Comparison of ENCODE assay signal across 8 mouse cellular contexts in the genomic region with DNA sequence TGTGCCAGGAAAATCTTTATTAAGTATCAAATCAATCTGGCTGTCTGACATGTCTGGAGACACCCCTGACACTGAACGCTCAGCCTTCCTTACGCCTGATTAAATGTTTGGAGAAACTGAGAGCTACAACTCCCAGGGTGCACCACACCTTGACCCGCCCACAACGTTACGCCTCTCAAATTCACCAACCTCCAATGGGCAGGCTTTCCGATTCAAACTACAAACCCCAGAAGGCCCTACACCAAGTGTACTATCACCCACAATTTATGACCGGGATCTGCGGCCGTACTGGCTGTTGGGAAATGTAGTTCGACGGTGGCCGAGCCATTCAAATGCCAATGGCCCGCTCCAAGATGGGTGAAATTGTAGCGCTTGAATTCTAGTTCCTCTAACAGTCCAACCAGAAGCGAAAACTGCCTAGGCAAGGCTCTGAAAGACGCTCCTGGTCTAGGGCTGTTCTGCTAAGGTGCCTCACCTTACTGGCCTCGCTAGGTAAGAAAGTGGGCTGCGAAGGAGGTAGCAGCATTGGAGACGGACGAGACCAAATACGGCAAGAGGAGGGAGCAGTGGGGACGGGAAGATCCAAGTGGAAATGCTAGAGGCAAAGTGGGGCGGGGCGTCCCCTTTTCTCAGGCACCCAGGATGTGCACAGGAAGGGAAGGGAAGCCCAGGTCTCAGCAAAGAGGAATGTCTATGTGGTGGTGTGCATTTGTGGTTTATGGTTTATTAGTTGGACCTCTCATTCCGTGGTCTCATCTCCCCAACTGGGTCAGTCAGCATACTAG. TPM values are rescaled to one million over a fixed set of nuclear protein-coding genes. Genes with fewer than 3 reads are reported as not detected.
DNase-seq lines count a peak whose midpoint lies in the region; ATAC-seq and TF ChIP-seq lines count a peak whose summit lies in the region.

A gene (plus strand): TSS at position 305 of the 785 bp plus-strand sequence.

- H3K27me3 ChIP-seq in embryonic facial prominence, embryonic 15.5 days = peaks cover 3% of the 10 kb centered on the region; the same call in 1 of the 2 replicates
- H3K27me3 ChIP-seq in limb, embryonic 14.5 days (ENCODE audit: control insufficient read depth, insufficient read depth, low read length) = no peaks in the 10 kb centered on the region; the same call in 1 of the 2 replicates
- no peaks in the 10 kb centered on the region for H3K27me3 ChIP-seq in midbrain, postnatal 0 days (ENCODE audit: insufficient read depth, low read length)

- peak within 1 kb of the TSS; percentile 67 for H3K4me2 ChIP-seq in embryonic facial prominence, embryonic 15.5 days (replicated peaks)
- H3K4me2 ChIP-seq in limb, embryonic 14.5 days (replicated peaks; ENCODE audit: low read depth, low read length, severe bottlenecking) = peak within 1 kb of the TSS; percentile 51
- peak within 1 kb of the TSS; percentile 58 for H3K4me2 ChIP-seq in midbrain, postnatal 0 days (ENCODE audit: low read depth, low read length, poor library complexity, severe bottlenecking)

- H3K9ac ChIP-seq in embryonic facial prominence, embryonic 15.5 days = peak within 1 kb of the TSS; percentile 41
- peak within 1 kb of the TSS; percentile 71 for H3K9ac ChIP-seq in limb, embryonic 14.5 days (ENCODE audit: low read depth, low read length, severe bottlenecking)
- H3K9ac ChIP-seq in midbrain, postnatal 0 days (replicated peaks; ENCODE audit: low read length, poor library complexity, severe bottlenecking) = peak within 1 kb of the TSS; percentile 70

- H3K9me3 ChIP-seq in embryonic facial prominence, embryonic 15.5 days (replicated peaks) = no peaks in the 10 kb centered on the region
- no peaks in the 10 kb centered on the region for H3K9me3 ChIP-seq in limb, embryonic 14.5 days (ENCODE audit: control insufficient read depth, low read length)
- no peaks in the 10 kb centered on the region for H3K9me3 ChIP-seq in midbrain, postnatal 0 days (ENCODE audit: low read length)

- under 1% methylated on average over 25 of the region's 25 CpGs for WGBS in bone marrow, adult 2 months
- 0% methylated on average over 25 of the region's 25 CpGs for WGBS in embryonic facial prominence, embryonic 15.5 days
- under 1% methylated on average over 25 of the region's 25 CpGs for WGBS in limb, embryonic 14.5 days
- WGBS in midbrain, postnatal 0 days = under 1% methylated on average over 25 of the region's 25 CpGs

- peak; percentile 98 for DNase-seq in 416B (ENCODE audit: low read depth)
- DNase-seq in heart, adult 8-10 months (ENCODE audit: low spot score) = peak; percentile 98
- peak; percentile 99 for DNase-seq in kidney, adult 9 months
- peak; percentile 98 for DNase-seq in limb, embryonic 14.5 days (ENCODE audit: low spot score)
- DNase-seq in midbrain, postnatal 0 days (ENCODE audit: low spot score) = peak; percentile 98
- DNase-seq in spleen, postnatal 14 days (ENCODE audit: low spot score in 2 of 2) = peak; percentile 77 to 87

- peak; percentile 99 for ATAC-seq in embryonic facial prominence, embryonic 15.5 days (ENCODE audit: insufficient number of reproducible peaks, low FRiP score, low TSS enrichment, low read depth)
- peak; percentile 99 for ATAC-seq in limb, embryonic 14.5 days (ENCODE audit: low FRiP score, low read depth)
- peak; percentile 98 for ATAC-seq in midbrain, postnatal 0 days (ENCODE audit: low FRiP score)

- no peak for TF ChIP-seq POLR2A in bone marrow, adult 2 months (IDR thresholded peaks at IDR 0.05; ENCODE audit: borderline replicate concordance, control insufficient read depth, low read depth, low read length)
- no peak for TF ChIP-seq POLR2A in limb, embryonic 14.5 days (IDR thresholded peaks at IDR 0.05; ENCODE audit: borderline replicate concordance, extremely low read depth, insufficient read depth, insufficient read length)

- peak within 1 kb of the TSS; percentile 86 for H3K4me3 ChIP-seq in bone marrow, adult 2 months (replicated peaks; ENCODE audit: control insufficient read depth, low read depth, low read length)
- peak within 1 kb of the TSS; percentile 59 for H3K4me3 ChIP-seq in embryonic facial prominence, embryonic 15.5 days (replicated peaks)
- H3K4me3 ChIP-seq in limb, embryonic 14.5 days (replicated peaks; ENCODE audit: low read length) = peak within 1 kb of the TSS; percentile 78
- peak within 1 kb of the TSS; percentile 55 for H3K4me3 ChIP-seq in midbrain, postnatal 0 days (ENCODE audit: low read depth, low read length)

- peaks cover 25% of the 10 kb centered on the region for H3K36me3 ChIP-seq in embryonic facial prominence, embryonic 15.5 days
- peaks cover 20% of the 10 kb centered on the region for H3K36me3 ChIP-seq in limb, embryonic 14.5 days (ENCODE audit: control insufficient read depth, insufficient read depth, low read length)
- H3K36me3 ChIP-seq in midbrain, postnatal 0 days (ENCODE audit: insufficient read depth, low read length) = peaks cover 16% of the 10 kb centered on the region

- H3K27ac ChIP-seq in bone marrow, adult 2 months (ENCODE audit: control insufficient read depth, insufficient read depth, low read depth, low read length, poor library complexity) = peak within 1 kb of the TSS; percentile 38
- peak within 1 kb of the TSS; percentile 89 for H3K27ac ChIP-seq in embryonic facial prominence, embryonic 15.5 days (replicated peaks)
- peak within 1 kb of the TSS; percentile 84 for H3K27ac ChIP-seq in limb, embryonic 14.5 days (replicated peaks; ENCODE audit: low read depth, low read length)
- H3K27ac ChIP-seq in midbrain, postnatal 0 days (ENCODE audit: low read depth, low read length) = peak within 1 kb of the TSS; percentile 93

- no peaks in the 10 kb centered on the region; the same call in 1 of the 2 replicates for H3K4me1 ChIP-seq in bone marrow, adult 2 months (ENCODE audit: control insufficient read depth, insufficient read depth, low read length)
- peaks cover 11% of the 10 kb centered on the region for H3K4me1 ChIP-seq in embryonic facial prominence, embryonic 15.5 days
- H3K4me1 ChIP-seq in limb, embryonic 14.5 days (ENCODE audit: control insufficient read depth, insufficient read depth, low read length) = peaks cover 8% of the 10 kb centered on the region
- H3K4me1 ChIP-seq in midbrain, postnatal 0 days (ENCODE audit: insufficient read depth, low read length) = peaks cover 1% of the 10 kb centered on the region; the same call in 1 of the 2 replicates

- no peak for TF ChIP-seq CTCF in bone marrow, adult 2 months (IDR thresholded peaks at IDR 0.05; ENCODE audit: control insufficient read depth, insufficient read depth, low read length)
- peak; percentile 25; the same call in 1 of the 2 replicates for TF ChIP-seq CTCF in midbrain, postnatal 0 days (IDR thresholded peaks at IDR 0.05)

RNA-seq across cellular contexts. Expression of the gene that starts here (rescaled TPM):
- polyA plus RNA-seq in bone marrow, adult 2 months (2011; ENCODE audit: insufficient read depth, insufficient read length, low replicate concordance, missing spikeins) = 6.6 and 12.1 TPM in 2 replicates
- 21.0 and 24.8 TPM in 2 replicates for polyA plus RNA-seq in embryonic facial prominence, embryonic 15.5 days (2015; fragmentation: Nextera tagmentation; extraction: Ambion mirVana)
- 10 to 100 TPM; 28.2 to 32.2 (median 29.4) TPM for total RNA-seq in heart, adult 8-10 months (2022)
- polyA plus RNA-seq in limb, embryonic 14.5 days (2012; rRNA removed) = 36.8 and 42.9 TPM in 2 replicates
- 22.1 and 28.1 TPM in 2 replicates for polyA plus RNA-seq in limb, embryonic 14.5 days (2014; fragmentation: Nextera tagmentation; extraction: Ambion mirVana)
- total RNA-seq in midbrain, postnatal 0 days (2014; rRNA removed) = 42.5 and 49.5 TPM in 2 replicates
- 21.6 and 21.8 TPM in 2 replicates for polyA plus RNA-seq in midbrain, postnatal 0 days (2015; fragmentation: Nextera tagmentation; extraction: Ambion mirVana)

Comparison
In these comparisons a context has a peak if more than half of its experiments do, and no peak if none do; other contexts are left out.
1. Peak in every context shown above with its lines: DNase-seq, ATAC-seq, H3K4me3 ChIP-seq and H3K27ac ChIP-seq.
2. H3K27ac ChIP-seq: peak in every context shown above with its lines; median percentile 93 in midbrain, postnatal 0 days; 89 in embryonic facial prominence, embryonic 15.5 days; 84 in limb, embryonic 14.5 days; 38 in bone marrow, adult 2 months.